Mouse (Mus musculus): Measurements from ENCODE around the gene Sgpl1.

Sgpl1 gene

GRCm38 (mm10) chr10:61089170-61090142 is 58.0 kb downstream of the Sgpl1 start, which contains the start of gene Pcbd1:
TSS of gene Pcbd1 (plus strand) at chr10:61089331.
- DNase-seq (ENCODE audit: extremely low read depth, low read depth, low spot score), result no peak

DNA sequence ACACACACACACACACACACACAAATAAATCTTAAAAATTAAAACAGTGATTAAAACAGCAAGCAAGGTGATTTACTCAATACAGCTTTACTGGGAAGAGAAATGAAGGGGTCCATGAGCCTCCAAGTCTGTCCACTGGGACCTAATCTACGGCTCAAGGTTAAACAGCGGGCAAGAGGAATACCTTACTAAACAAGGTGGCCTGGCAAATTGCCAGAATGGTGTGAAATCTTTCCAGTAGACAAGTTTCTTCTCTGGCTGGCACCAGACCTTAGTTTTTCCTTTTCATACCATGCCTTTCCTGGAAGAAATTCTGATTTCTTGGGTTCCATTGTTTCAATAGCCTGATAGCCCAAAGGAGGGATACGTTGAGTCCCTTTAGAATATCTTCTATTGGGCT is 59.0 kb downstream of the Sgpl1 start:
- no peak for DNase-seq (ENCODE audit: extremely low read depth, low read depth, low spot score)

DNA sequence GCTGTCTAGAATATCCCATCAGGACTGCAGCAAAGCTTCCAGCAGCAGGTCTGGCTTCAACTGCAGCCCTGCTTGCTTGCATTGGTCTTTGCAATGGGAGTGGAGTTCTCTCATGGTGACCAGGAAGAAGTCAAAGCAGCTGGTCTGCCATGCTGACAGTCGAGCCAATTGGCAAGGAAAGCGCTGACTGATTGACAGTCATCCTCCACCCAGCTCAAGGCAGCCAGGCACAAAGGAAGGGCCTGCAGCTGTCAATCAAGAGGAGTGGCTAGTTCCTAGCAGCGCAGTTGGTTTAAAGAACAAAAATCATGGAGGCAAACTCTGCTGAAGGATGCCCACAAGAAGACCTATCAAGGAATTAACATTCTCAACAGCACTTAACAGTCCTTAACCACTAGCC is 61.0 kb downstream of the Sgpl1 start:
- DNase-seq (ENCODE audit: extremely low read depth, low read depth, low spot score), result no peak

- DNase-seq (ENCODE audit: extremely low read depth, low read depth, low spot score), result no peak
These were observed 62.1 kb downstream of the Sgpl1 start for GRCm38 (mm10) chr10:61085364-61085763.

DNA sequence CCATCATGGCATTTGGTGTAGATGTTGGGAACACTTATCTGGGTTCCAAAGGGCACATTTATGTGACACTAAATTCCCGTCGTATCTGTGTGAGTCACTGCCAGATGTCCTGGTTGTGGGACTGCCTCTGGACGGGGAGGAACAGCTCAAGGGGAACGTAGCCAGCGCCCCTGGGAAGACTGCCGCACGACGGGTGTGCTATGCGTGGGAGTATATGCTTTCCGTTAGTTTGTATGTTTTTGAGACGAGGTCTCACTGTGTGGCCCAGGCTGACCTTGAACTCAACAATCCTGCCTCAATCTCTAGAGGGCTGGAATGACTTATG is 66.6 kb downstream of the Sgpl1 start:
- no peak for DNase-seq (ENCODE audit: extremely low read depth, low read depth, low spot score)

GRCm38 (mm10) chr10:61080227-61080930 is 67.1 kb downstream of the Sgpl1 start:
- peak; percentile 30 for DNase-seq (ENCODE audit: extremely low read depth, low read depth, low spot score)

GRCm38 (mm10) chr10:61075607-61076006 is 71.9 kb downstream of the Sgpl1 start:
- no peak for DNase-seq (ENCODE audit: extremely low read depth, low read depth, low spot score)

DNA sequence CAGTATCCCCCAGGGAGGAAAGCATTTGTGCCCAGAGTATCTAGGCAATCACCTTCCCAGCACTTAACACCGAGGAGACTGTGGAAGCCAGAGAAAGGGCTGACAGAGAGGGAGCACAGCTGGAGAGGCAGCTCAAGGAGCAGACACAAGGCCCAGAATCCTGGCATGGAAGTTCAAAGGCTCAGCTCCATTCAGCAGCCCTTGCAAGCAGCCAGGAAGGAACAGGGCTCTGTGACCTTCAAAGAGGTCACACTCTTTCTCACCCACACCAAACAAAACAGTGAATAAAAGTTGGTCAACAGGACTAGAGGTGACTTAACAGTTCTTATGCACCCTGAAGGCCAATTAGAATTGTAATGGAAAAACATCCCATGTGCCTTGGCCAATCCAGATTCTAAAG is 72.9 kb downstream of the Sgpl1 start:
- DNase-seq (ENCODE audit: extremely low read depth, low read depth, low spot score), result no peak

GRCm38 (mm10) chr10:61072324-61072723 is 75.2 kb downstream of the Sgpl1 start:
- DNase-seq (ENCODE audit: extremely low read depth, low read depth, low spot score), result no peak

DNA sequence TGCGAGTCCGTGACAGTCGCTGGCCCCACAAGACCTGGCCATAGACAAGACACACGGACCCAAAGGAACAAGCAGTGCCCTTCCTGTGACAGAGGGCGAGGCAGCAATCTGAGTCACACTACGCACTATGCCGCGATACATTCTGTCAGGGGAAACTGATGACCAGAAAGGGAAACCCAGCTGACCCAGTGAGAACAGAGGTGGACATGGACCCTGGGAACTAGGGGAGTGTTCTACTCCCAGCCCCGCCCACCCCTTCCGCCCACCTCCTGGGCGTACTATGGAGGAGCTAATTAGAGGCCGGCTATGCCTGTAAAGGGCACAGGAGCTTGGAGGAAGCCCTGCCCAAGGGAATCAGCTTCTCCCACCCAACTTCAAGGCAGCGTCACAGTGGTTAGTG is 78.3 kb downstream of the Sgpl1 start:
- no peak for DNase-seq (ENCODE audit: extremely low read depth, low read depth, low spot score)

- no peak for DNase-seq (ENCODE audit: extremely low read depth, low read depth, low spot score)
These were observed 78.9 kb downstream of the Sgpl1 start for GRCm38 (mm10) chr10:61068436-61069192.

- DNase-seq (ENCODE audit: extremely low read depth, low read depth, low spot score), result no peak
These were observed 82.1 kb downstream of the Sgpl1 start for GRCm38 (mm10) chr10:61065287-61066005.

DNA sequence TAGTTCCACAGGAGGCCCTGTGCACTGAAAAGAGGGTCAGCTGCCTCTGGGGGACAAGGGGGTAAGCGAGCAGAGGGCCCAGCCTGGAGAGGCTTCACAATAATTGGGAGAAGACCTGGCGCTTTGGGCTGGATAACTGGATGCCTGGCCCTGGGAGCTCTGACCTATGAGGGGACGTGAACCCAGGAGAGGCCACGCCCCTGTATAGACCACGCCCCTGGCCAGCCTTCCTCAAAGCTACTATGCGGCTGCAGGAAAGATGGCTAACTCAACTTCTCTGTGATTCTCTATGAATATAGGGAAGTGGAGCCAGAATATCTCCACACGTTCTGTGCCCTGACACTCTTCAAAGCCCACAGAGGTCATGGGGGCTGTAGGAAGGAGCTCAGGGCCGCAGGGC is 82.9 kb downstream of the Sgpl1 start:
- no peak for DNase-seq (ENCODE audit: extremely low read depth, low read depth, low spot score)

DNA sequence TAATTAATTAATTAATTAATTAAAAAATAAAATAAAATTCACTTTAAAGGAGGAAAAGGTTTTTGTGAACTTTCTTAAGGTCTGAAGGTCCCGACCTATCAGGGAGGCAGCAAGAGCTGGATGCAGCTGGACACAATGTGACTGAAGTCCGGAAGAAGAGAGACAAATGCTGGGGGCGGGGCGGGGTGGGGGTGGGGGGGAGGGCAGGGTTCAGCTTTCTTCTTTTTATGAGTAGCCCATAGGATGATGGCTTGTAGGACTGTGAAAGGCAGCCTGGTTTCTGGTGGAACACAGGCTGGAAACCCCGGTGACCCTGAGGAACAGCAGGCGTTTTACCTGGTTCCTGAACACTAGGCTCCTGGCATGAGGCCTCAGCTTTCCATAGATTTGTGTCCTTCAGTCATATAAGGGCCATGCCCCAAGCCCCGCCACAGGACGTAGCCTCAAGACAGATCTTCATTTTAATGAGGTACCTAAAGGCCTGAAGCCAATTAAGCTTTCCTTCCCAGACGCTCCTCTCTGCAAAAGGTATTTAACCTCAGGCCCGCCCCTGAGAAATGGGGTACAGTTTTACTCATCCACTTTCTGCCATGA is 84.1 kb downstream of the Sgpl1 start:
- DNase-seq (ENCODE audit: extremely low read depth, low read depth, low spot score), result no peak

DNA sequence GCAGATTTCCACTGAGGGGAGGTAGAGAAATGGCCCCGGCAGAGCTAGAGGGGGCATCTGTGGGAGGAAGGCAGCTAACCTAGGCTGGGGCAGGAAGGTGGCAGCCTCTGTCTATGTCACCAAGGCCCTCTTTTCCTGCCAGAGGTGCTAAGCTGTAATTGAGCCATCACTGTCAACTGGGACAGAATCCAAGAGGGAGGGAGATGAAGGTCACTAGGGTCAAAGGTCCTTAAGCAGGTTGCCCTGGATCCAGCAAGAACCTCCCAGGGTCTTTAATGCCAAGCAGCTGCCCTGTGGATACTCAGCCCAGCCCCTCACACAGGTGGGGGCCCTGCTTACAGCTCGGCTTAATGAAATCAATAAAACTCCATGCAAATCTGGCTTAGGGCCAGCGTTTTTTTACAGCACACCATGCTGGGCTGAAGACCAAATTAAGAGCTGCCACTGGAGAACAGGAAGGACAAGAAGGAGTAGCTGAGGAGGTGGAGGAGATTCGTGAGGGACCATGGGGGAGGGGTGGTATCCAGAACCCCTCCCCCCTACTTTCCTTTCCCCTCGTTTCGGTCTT is 87.9 kb downstream of the Sgpl1 start:
- DNase-seq (ENCODE audit: extremely low read depth, low read depth, low spot score), result no peak

DNA sequence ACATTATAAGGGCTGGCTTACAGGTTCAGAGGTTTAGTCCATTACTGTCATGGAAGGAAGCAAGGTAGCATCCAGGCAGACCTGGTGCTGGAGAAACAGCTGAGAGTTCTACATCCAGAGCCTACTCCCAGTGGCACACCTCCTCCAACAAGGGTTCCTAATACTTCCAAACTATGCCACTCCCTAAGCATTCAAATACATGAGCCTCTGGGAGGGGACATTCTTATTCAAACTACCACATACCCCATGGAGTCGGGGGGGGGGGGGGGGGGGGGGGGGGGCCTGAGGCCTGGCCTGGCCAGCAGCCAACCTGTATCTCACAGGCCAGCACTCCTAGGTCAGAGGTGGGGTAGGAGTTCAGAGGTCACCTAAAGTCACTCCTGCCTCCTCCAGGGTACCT is 88.4 kb downstream of the Sgpl1 start:
- DNase-seq (ENCODE audit: extremely low read depth, low read depth, low spot score), result no peak

DNA sequence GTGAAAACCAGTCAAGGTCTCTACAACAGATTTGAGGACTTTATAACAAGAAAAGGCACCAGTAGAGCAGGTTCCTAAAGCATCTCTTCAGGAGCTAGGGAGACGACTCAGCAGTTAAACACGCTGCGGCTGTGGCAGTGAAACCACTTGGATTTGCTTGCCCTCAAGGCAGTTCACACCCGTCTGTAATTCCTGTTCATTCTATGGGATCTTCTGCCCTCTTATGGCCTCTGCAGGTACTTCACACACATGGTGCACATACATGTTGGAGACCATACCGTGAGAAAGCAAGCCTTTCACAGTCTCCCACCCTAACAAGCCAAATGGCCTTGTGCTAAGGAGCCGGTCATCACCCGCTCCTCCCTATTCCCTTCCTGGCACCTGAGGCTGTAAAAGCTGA is 90.8 kb downstream of the Sgpl1 start:
- DNase-seq (ENCODE audit: extremely low read depth, low read depth, low spot score), result no peak

DNA sequence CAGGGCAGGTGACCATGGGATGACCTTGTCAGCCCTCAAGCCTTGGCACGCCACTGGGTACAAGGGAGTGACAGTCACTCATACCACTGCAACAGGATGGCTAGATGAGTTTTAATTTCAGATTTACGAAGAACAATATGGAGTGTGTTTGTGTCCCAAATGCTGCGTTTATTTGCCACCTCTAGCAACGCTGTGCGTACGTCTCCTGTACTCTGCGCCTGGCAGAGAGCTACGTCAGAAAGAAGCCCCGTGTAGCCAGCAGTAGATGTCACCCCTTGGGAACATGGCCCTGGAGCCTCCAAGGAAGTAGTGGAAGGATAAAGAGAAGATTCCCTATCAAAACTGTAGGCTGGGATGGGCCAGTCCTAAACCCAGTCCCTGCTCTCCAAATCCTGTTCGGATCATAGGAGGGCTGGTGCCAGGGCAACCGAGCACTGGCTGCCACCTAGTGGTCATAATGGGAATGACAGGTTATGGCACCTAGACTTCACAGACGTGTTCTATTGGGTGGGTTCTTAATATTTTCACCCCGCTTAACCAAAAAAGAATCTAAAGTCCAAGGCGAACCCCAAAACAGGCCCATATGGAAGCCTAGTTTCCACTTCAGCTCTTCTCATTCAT is 95.4 kb downstream of the Sgpl1 start:
- DNase-seq (ENCODE audit: extremely low read depth, low read depth, low spot score), result no peak
